Mouse (Mus musculus) heart, postnatal 4 days (tissue): ENCODE results near the gene Keap1. TPM values are rescaled to one million over a fixed set of nuclear protein-coding genes. Genes with fewer than 3 reads are reported as not detected.
"Not testable (repeated sequence)": the region's sequence is repeated elsewhere in the genome, so short reads cannot be mapped to it uniquely, and the experiment has no call there.

Experiments
- DNase-seq: peaks from one replicate; pipeline ENCODE4 v3.0.0; 2021
- total RNA-seq, 2 experiments: library from RNA; stranded (reverse); gene quantifications; 2 replicates each; pipeline ENCODE4 v1.2.3; 2021

The Keap1 gene
- total RNA-seq, 2 experiments from 2014 or later = 33.7 to 37.7 TPM

GRCm38 (mm10) chr9:21227342-21227741 lies 11.8 kb downstream of the Keap1 start:
- DNase-seq = no peak

- no peak for DNase-seq
Observed at GRCm38 (mm10) chr9:21225415-21225758, 13.8 kb downstream of the Keap1 start.

GRCm38 (mm10) chr9:21224576-21225414 lies 14.4 kb downstream of the Keap1 start:
- peak; percentile 56 for DNase-seq

GRCm38 (mm10) chr9:21223906-21224305 lies 15.3 kb downstream of the Keap1 start:
- DNase-seq = no peak

GRCm38 (mm10) chr9:21223490-21223889 lies 15.7 kb downstream of the Keap1 start:
- DNase-seq = not testable (repeated sequence)

GRCm38 (mm10) chr9:21221383-21221929 lies 17.7 kb downstream of the Keap1 start:
- no peak for DNase-seq

- DNase-seq = peak; percentile 94
Observed at GRCm38 (mm10) chr9:21220490-21221382, 18.4 kb downstream of the Keap1 start.

- DNase-seq = no peak
Observed at GRCm38 (mm10) chr9:21219820-21220219, 19.3 kb downstream of the Keap1 start.

- DNase-seq = peak; percentile 29
Observed at GRCm38 (mm10) chr9:21216050-21216841, 22.9 kb downstream of the Keap1 start.

- no peak for DNase-seq
Observed at GRCm38 (mm10) chr9:21213617-21214190, 25.5 kb downstream of the Keap1 start.

- DNase-seq = no peak
Observed at GRCm38 (mm10) chr9:21211624-21212023, 27.5 kb downstream of the Keap1 start.

- DNase-seq = no peak
Observed at GRCm38 (mm10) chr9:21210821-21211220, 28.3 kb downstream of the Keap1 start.

GRCm38 (mm10) chr9:21208626-21209025 lies 30.5 kb downstream of the Keap1 start:
- DNase-seq = no peak

GRCm38 (mm10) chr9:21206848-21207247 lies 32.3 kb downstream of the Keap1 start:
- no peak for DNase-seq

- DNase-seq = no peak
Observed at GRCm38 (mm10) chr9:21204528-21205272, 34.5 kb downstream of the Keap1 start.

- no peak for DNase-seq
Observed at GRCm38 (mm10) chr9:21204156-21204527, 35.0 kb downstream of the Keap1 start.

- no peak for DNase-seq
Observed at GRCm38 (mm10) chr9:21198960-21199359, 40.2 kb downstream of the Keap1 start.

- DNase-seq = no peak
Observed at GRCm38 (mm10) chr9:21197981-21198380, 41.2 kb downstream of the Keap1 start.

GRCm38 (mm10) chr9:21196521-21197433 lies 42.4 kb downstream of the Keap1 start:
- no peak for DNase-seq
